Mouse (Mus musculus): ENCODE results near the gene Hibadh. TPM values are rescaled to one million over a fixed set of nuclear protein-coding genes. Genes with fewer than 3 reads are reported as not detected.

Gene Hibadh
- total RNA-seq, 2 experiments from 2014 or later = 112 to 115 TPM

GRCm38 (mm10) chr6:52504676-52505460 lies 135.3 kb downstream of the Hibadh start:
- peak; percentile 77 for DNase-seq (ENCODE audit: low spot score)

GRCm38 (mm10) chr6:52502986-52503385 lies 137.2 kb downstream of the Hibadh start:
- no peak for DNase-seq (ENCODE audit: low spot score)

GRCm38 (mm10) chr6:52501479-52501878 lies 138.7 kb downstream of the Hibadh start:
- no peak for DNase-seq (ENCODE audit: low spot score)

Other genes with a start within 250 kb of the Hibadh start
- gene Tax1bp1, start 73.3 kb upstream of the Hibadh start, total RNA-seq (2021) = 10 to 100 TPM; 75.1 to 76.5 TPM